Comparison of ENCODE assay signal across 9 mouse cellular contexts in genomic region chr13:63643394-63643793, GRCm38 (mm10).
DNase-seq lines count a peak whose midpoint lies in the region; ATAC-seq lines count a peak whose summit lies in the region.
"Had no signal": no experiment of that assay in that cellular context is flagged by ENCODE, and none has a peak within 500 bp of the region (broad histone marks: within the 10 kb centered on the region; RNA-seq: fewer than 3 reads in every experiment).

No protein-coding gene starts in this region.

- WGBS in embryonic facial prominence, embryonic 12.5 days: 24% methylated on average over 2 of the region's 2 CpGs
- WGBS in intestine, embryonic 15.5 days: 44% methylated on average over 2 of the region's 2 CpGs
- 50% methylated on average over 2 of the region's 2 CpGs for WGBS in lung, embryonic 15.5 days

- no peak for ATAC-seq in embryonic facial prominence, embryonic 12.5 days (ENCODE audit: insufficient number of reproducible peaks, insufficient read depth, low FRiP score, low TSS enrichment)
- ATAC-seq in intestine, embryonic 15.5 days: no peak
- peak; percentile 44; the same call in 1 of the 2 replicates for ATAC-seq in lung, embryonic 15.5 days (ENCODE audit: borderline replicate concordance, extremely low read depth, low FRiP score, low TSS enrichment)
- no peak for ATAC-seq in inflammation-experienced regulatory T-cells, adult 6 months

- peaks cover 21% of the 10 kb centered on the region for H3K4me1 ChIP-seq in embryonic facial prominence, embryonic 12.5 days
- H3K4me1 ChIP-seq in intestine, embryonic 15.5 days (replicated peaks): peaks cover 9% of the 10 kb centered on the region
- peaks cover 17% of the 10 kb centered on the region for H3K4me1 ChIP-seq in lung, embryonic 15.5 days

- H3K27ac ChIP-seq in embryonic facial prominence, embryonic 12.5 days: peak overlapping the region; percentile 76
- peak overlapping the region; percentile 39; the same call in 1 of the 2 replicates for H3K27ac ChIP-seq in intestine, embryonic 15.5 days
- H3K27ac ChIP-seq in lung, embryonic 15.5 days: peak overlapping the region; percentile 84

- H3K9ac ChIP-seq in embryonic facial prominence, embryonic 12.5 days: no peak overlapping the region
- H3K9ac ChIP-seq in intestine, embryonic 15.5 days: no peak overlapping the region
- no peak overlapping the region for H3K9ac ChIP-seq in lung, embryonic 15.5 days

- H3K9me3 ChIP-seq in embryonic facial prominence, embryonic 12.5 days: 0 out of 2 replicates have a peak, but pooled peaks cover 4% of the 10 kb centered on the region
- H3K9me3 ChIP-seq in intestine, embryonic 15.5 days: no peaks in the 10 kb centered on the region
- no peaks in the 10 kb centered on the region for H3K9me3 ChIP-seq in lung, embryonic 15.5 days

- no peak overlapping the region for H3K4me2 ChIP-seq in embryonic facial prominence, embryonic 12.5 days (replicated peaks)
- no peak overlapping the region for H3K4me2 ChIP-seq in intestine, embryonic 15.5 days (replicated peaks)
- peak overlapping the region; percentile 16; the same call in 1 of the 2 replicates for H3K4me2 ChIP-seq in lung, embryonic 15.5 days

- no peaks in the 10 kb centered on the region for H3K27me3 ChIP-seq in embryonic facial prominence, embryonic 12.5 days
- H3K27me3 ChIP-seq in intestine, embryonic 15.5 days (replicated peaks): no peaks in the 10 kb centered on the region
- H3K27me3 ChIP-seq in lung, embryonic 15.5 days: no peaks in the 10 kb centered on the region

- H3K36me3 ChIP-seq in embryonic facial prominence, embryonic 12.5 days: no peaks in the 10 kb centered on the region
- H3K36me3 ChIP-seq in intestine, embryonic 15.5 days: no peaks in the 10 kb centered on the region
- no peaks in the 10 kb centered on the region for H3K36me3 ChIP-seq in lung, embryonic 15.5 days

- peak; percentile 18 for DNase-seq in adrenal gland, adult 2 months
- no peak for DNase-seq in adrenal gland, adult 18-20 months (ENCODE audit: low spot score in 2 of 2)
- no peak for DNase-seq in thymus, adult 18-20 months
- DNase-seq in urinary bladder, postnatal 25 days (ENCODE audit: low spot score): no peak
- DNase-seq: right cerebral cortex, postnatal 25 days had no signal

- H3K4me3 ChIP-seq in embryonic facial prominence, embryonic 12.5 days: no peak overlapping the region
- no peak overlapping the region for H3K4me3 ChIP-seq in intestine, embryonic 15.5 days (replicated peaks)
- no peak overlapping the region for H3K4me3 ChIP-seq in lung, embryonic 15.5 days
